Mouse (Mus musculus) limb, embryonic 12.5 days (tissue): ENCODE measurements around the gene Tbx2. TPM values are rescaled to one million over a fixed set of nuclear protein-coding genes. Genes with fewer than 3 reads are reported as not detected.

Experiments used
- ATAC-seq: fragments of 200-750 bp; cut with Nextera tagmentation; 2 replicates; pipeline ENCODE4 v1.8.0; 2017; ENCODE audit warnings: low read depth, moderate TSS enrichment; ENCODE audit not compliant: insufficient number of reproducible peaks, insufficient read depth, low FRiP score, low TSS enrichment
- H3K27ac ChIP-seq: fragments of 300-500 bp; sonication (generic); 2 replicates; pipeline ENCODE4 v1.5.1; 2016; ENCODE audit warnings: mild to moderate bottlenecking, moderate library complexity
- H3K27me3 ChIP-seq: fragments of 300-500 bp; sonication (generic); 2 replicates; pipeline ENCODE4 v1.6.1; 2016; ENCODE audit warnings: mild to moderate bottlenecking, moderate library complexity
- H3K36me3 ChIP-seq: fragments of 300-500 bp; sonication (generic); 2 replicates; pipeline ENCODE4 v1.6.1; 2016; ENCODE audit warnings: mild to moderate bottlenecking, moderate library complexity
- H3K4me1 ChIP-seq: fragments of 300-500 bp; sonication (generic); replicated peaks from 2 replicates; pipeline ENCODE4 v1.6.1; 2016
- H3K4me2 ChIP-seq: fragments of 300-500 bp; sonication (generic); 2 replicates; pipeline ENCODE4 v1.6.1; 2016; ENCODE audit warnings: mild to moderate bottlenecking, moderate library complexity
- H3K4me3 ChIP-seq: fragments of 300-500 bp; sonication (generic); replicated peaks from 2 replicates; pipeline ENCODE4 v1.5.1; 2016; ENCODE audit warnings: mild to moderate bottlenecking
- H3K9ac ChIP-seq: fragments of 300-500 bp; sonication (generic); replicated peaks from 2 replicates; pipeline ENCODE4 v1.6.1; 2016; ENCODE audit warnings: mild to moderate bottlenecking, moderate library complexity
- H3K9me3 ChIP-seq: fragments of 300-500 bp; sonication (generic); 2 replicates; pipeline ENCODE4 v1.6.1; 2016; ENCODE audit warnings: mild to moderate bottlenecking, moderate library complexity
- WGBS: fragments of 180-500 bp; shearing (Covaris S2); methylation state at CpG from one replicate; pipeline ENCODE4 v1.1.7; 2016; 5-methylcytosine and 5-hydroxymethylcytosine counted together
- polyA plus RNA-seq: library from polyadenylated mRNA; unstranded; fragments of >200 nt; fragmentation: Nextera tagmentation; extraction: Ambion mirVana; gene quantifications from 2 replicates; pipeline ENCODE4 v1.2.1, GENCODE M21; 2016

Gene Tbx2
- polyA plus RNA-seq, 1 experiment from 2014 or later: 10.0 TPM

DNA sequence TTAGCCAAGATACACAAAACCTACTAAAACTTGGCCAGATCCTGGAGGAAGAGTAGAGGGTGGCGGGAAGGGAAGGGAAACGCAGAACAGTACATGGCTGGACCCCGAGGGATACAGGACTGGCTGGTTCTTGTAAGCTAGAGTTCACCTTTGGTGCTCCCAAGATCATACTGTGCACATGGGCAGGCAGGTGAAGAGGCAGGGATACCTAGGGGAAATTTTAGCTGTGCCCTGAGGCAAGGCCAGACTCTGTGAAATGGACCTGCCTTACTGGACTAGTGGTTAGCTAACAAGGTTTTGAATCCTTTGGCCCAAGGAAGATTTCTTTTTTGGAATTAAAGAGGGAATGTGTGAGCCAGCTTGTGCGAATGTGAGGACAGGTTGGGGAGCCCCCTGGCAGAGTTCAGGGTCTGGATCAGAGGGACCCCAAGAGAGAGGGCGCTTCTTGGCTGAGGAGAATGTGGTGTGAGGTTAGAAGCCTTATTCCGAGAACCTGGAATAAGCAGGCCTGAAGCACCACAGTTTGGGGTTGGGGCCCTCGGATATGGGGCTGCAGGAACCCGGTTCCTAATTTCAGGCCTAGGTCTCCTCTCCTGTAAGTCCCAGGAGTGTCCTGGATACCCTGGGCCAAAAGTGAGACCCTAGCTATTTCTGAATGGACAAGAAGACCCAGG, 56.8 kb downstream of the Tbx2 start:
- 0 out of 2 replicates have a peak, but pooled peaks have one; percentile 4 for ATAC-seq
- H3K4me2 ChIP-seq: peak overlapping the region; percentile 80
- 16% methylated on average over 8 of the region's 8 CpGs for WGBS
- H3K36me3 ChIP-seq: no peaks in the 10 kb centered on the region
- peaks cover 76% of the 10 kb centered on the region for H3K27me3 ChIP-seq
- peak overlapping the region; percentile 95 for H3K9ac ChIP-seq
- peak overlapping the region; percentile 94 for H3K27ac ChIP-seq
- H3K4me3 ChIP-seq: peak overlapping the region; percentile 64
- H3K4me1 ChIP-seq: peaks cover 59% of the 10 kb centered on the region
- no peaks in the 10 kb centered on the region for H3K9me3 ChIP-seq

DNA sequence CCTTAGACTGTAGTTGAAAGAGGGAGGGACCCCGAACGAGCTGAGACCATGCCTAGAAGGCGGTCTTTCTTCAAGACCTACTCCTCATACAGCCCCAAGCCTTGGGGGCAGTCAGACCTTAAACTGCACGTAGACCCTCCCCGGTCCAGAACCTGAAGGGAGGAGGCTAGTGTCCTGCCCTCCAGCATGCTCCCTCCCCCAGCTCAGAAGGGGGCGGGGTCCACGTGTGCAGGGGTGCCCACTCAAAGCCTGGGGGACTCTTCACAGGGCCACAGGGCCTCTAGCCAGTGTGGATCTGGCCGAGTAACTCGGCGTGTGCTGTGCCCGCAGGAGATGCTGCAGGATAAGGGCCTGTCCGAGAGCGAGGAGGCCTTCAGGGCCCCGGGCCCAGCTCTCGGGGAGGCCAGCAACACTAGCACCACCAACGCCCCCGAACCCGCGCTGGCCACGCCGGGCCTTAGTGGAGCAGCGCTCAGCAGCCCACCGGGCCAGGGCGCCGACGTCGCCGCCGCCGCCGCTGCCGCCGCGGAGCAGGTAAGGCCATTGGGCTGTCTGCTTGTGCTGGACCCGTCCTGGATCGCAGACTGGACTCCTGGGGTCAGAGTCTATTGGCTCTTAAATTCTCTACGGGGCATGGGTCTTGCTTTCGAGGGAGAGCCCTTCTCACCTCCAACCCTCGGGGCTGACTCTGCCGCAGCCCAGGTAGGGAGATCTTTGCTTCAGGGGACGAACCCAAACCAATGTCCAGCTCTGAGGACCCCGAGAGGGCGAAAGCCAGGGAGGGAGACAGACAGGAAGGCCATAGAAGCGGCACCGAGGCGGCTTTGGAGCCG, 57.6 kb downstream of the Tbx2 start:
- peak overlapping the region; percentile 80 for H3K4me2 ChIP-seq
- peak; percentile 37; the same call in 1 of the 2 replicates for ATAC-seq

DNA sequence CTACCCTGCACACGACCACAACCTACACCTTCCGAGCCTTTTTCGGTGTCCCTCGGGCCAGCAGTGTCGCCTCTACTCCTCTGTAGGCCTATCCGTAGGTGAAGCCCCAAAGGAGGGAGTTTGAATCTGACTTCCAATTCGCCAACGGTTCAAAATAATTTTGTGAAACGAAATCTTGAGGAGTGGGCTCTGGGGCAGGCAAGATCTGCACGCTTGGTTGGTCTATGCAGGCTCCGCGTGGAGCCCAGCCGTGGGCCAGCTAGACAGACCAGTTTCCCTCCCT, 58.2 kb downstream of the Tbx2 start:
- Histone ChIP-seq H3K9ac (peak overlapping the region; percentile 95), H3K9me3 (no peaks in the 10 kb centered on the region), H3K4me2 (peak overlapping the region; percentile 80), H3K4me3 (peak overlapping the region; percentile 64), H3K36me3 (no peaks in the 10 kb centered on the region), H3K27me3 (peaks cover 80% of the 10 kb centered on the region), H3K27ac (peak overlapping the region; percentile 94), H3K4me1 (peaks cover 70% of the 10 kb centered on the region)
- no peak for ATAC-seq
- WGBS: 4% methylated on average over 13 of the region's 13 CpGs

More for the DNA sequence above, 57.6 kb downstream of the Tbx2 start:
- H3K36me3 ChIP-seq: no peaks in the 10 kb centered on the region
- WGBS: 4% methylated on average over 47 of the region's 47 CpGs
- H3K4me1 ChIP-seq: peaks cover 67% of the 10 kb centered on the region
- peak overlapping the region; percentile 64 for H3K4me3 ChIP-seq
- peak overlapping the region; percentile 94 for H3K27ac ChIP-seq
- no peaks in the 10 kb centered on the region for H3K9me3 ChIP-seq
- H3K9ac ChIP-seq: peak overlapping the region; percentile 95
- H3K27me3 ChIP-seq: peaks cover 83% of the 10 kb centered on the region

DNA sequence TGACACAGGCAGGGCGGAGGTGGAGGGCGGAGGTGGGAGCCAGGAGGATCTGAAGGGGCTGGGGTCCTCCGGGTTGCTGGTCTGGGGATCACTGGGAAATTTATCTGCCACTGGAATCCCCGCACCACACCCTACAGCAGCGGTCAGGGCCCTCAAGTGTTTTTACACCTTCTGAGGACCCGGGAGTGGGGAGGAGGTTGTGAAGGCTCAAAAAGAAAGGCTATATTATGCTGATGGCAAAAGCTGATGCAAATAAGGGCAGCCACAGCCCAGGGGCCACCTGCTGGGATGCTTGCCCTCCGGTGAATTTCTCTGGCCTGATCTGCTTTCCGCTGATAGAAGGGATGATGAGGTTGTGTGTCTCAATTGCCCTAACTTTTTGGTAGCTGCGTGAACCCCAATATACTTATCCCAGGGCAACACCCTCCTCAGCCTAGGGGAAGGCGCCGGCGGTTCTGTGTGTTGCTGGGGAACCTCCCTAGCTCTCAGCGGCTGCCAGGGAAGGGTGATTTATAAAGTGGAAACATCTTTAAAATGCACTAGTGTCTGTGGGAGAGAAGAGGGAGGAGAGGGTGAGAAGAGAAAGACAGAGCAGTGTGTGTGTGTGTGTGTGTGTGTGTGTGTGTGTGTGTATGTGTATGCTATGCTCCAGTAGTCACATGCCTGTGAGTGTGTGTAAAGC, 58.8 kb downstream of the Tbx2 start:
- Histone ChIP-seq H3K36me3 (no peaks in the 10 kb centered on the region), H3K27me3 (peaks cover 75% of the 10 kb centered on the region), H3K9me3 (no peaks in the 10 kb centered on the region), H3K27ac (peak overlapping the region; percentile 94), H3K4me2 (peak overlapping the region; percentile 80), H3K4me1 (peaks cover 70% of the 10 kb centered on the region), H3K9ac (peak overlapping the region; percentile 95), H3K4me3 (peak overlapping the region; percentile 64)
- 3% methylated on average over 13 of the region's 13 CpGs for WGBS
- ATAC-seq: no peak

Other genes starting within 250 kb of the Tbx2 start
- gene Gm11444, start 17.8 kb downstream of the Tbx2 start, polyA plus RNA-seq: not detected in 2 replicates
- gene Tbx4, start 53.9 kb downstream of the Tbx2 start, polyA plus RNA-seq: 39.2 and 44.0 TPM in 2 replicates